Comparison of ENCODE assay signal across 8 mouse cellular contexts in the genomic region with DNA sequence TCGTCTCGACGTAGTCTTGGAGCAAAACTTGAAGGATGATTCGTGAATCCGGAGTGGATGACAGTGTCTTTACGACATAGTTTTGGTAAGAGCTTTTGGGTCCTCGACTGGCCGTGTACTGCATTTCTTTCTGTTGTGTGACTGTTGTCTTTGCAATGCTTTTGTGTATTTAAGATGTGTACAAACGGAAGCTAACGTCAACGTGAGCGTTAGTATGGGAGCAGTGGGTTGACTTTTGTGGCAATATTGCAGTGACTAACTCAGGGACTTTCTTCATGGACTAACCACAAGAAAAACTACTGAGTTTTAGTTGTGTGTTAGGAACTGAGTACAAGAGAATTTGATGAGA. TPM values are rescaled to one million over a fixed set of nuclear protein-coding genes. Genes with fewer than 3 reads are reported as not detected.
DNase-seq lines count a peak whose midpoint lies in the region; ATAC-seq lines count a peak whose summit lies in the region.

No protein-coding gene starts in this region.

- H3K9ac ChIP-seq in heart, embryonic 16.5 days (ENCODE audit: low read length): peak overlapping the region; percentile 84
- H3K9ac ChIP-seq in hindbrain, embryonic 14.5 days: peak overlapping the region; percentile 64
- H3K9ac ChIP-seq in midbrain, embryonic 13.5 days (replicated peaks): peak overlapping the region; percentile 73

- intact Hi-C loops in heart, postnatal 25 days (cut with DNase I): loop anchor here (2.0 kb wide), 1 partner anchor 34 kb away; no protein-coding TSS in a partner anchor

- WGBS in heart, embryonic 16.5 days: under 1% methylated on average over 12 of the region's 12 CpGs
- WGBS in hindbrain, embryonic 14.5 days: under 1% methylated on average over 12 of the region's 12 CpGs
- under 1% methylated on average over 12 of the region's 12 CpGs for WGBS in midbrain, embryonic 13.5 days

- peak overlapping the region; percentile 82 for H3K4me2 ChIP-seq in heart, embryonic 16.5 days (ENCODE audit: low read depth, low read length)
- H3K4me2 ChIP-seq in hindbrain, embryonic 14.5 days (replicated peaks): peak overlapping the region; percentile 72
- peak overlapping the region; percentile 79 for H3K4me2 ChIP-seq in midbrain, embryonic 13.5 days (replicated peaks)

- no peaks in the 10 kb centered on the region for H3K27me3 ChIP-seq in heart, embryonic 16.5 days (ENCODE audit: control insufficient read depth, insufficient read depth, low read length)
- H3K27me3 ChIP-seq in hindbrain, embryonic 14.5 days (ENCODE audit: control insufficient read depth, insufficient read depth, low read length): no peaks in the 10 kb centered on the region
- H3K27me3 ChIP-seq in midbrain, embryonic 13.5 days: no peaks in the 10 kb centered on the region

- DNase-seq in heart, postnatal 25 days (ENCODE audit: low spot score): no peak
- peak; percentile 12 for DNase-seq in Muller cell, postnatal 12 days (ENCODE audit: inconsistent ontology term)
- no peak for DNase-seq in hindbrain, embryonic 14.5 days (ENCODE audit: low spot score)
- no peak for DNase-seq in thymus, adult 18-20 months
- no peak for DNase-seq in urinary bladder, postnatal 4 days (ENCODE audit: low spot score in 2 of 2)
- DNase-seq in spleen, postnatal 10 days (ENCODE audit: low spot score in 2 of 2): no peak

- no peak for ATAC-seq in heart, embryonic 16.5 days (replicated peaks; ENCODE audit: extremely low read depth, insufficient read depth, low FRiP score)
- no peak for ATAC-seq in hindbrain, embryonic 14.5 days (ENCODE audit: low FRiP score)
- no peak for ATAC-seq in midbrain, embryonic 13.5 days

- no peaks in the 10 kb centered on the region for H3K9me3 ChIP-seq in heart, embryonic 16.5 days (replicated peaks; ENCODE audit: control insufficient read depth, low read length)
- H3K9me3 ChIP-seq in hindbrain, embryonic 14.5 days (ENCODE audit: control insufficient read depth, low read length): no peaks in the 10 kb centered on the region
- H3K9me3 ChIP-seq in midbrain, embryonic 13.5 days: no peaks in the 10 kb centered on the region

- H3K4me1 ChIP-seq in heart, embryonic 16.5 days (ENCODE audit: control insufficient read depth, insufficient read depth, low read length): peaks cover 25% of the 10 kb centered on the region
- peaks cover 25% of the 10 kb centered on the region for H3K4me1 ChIP-seq in hindbrain, embryonic 14.5 days (replicated peaks; ENCODE audit: control insufficient read depth, insufficient read depth, low read length)
- peaks cover 38% of the 10 kb centered on the region for H3K4me1 ChIP-seq in midbrain, embryonic 13.5 days (replicated peaks)

- peak overlapping the region; percentile 81 for H3K4me3 ChIP-seq in heart, embryonic 16.5 days (ENCODE audit: low read length)
- H3K4me3 ChIP-seq in hindbrain, embryonic 14.5 days (replicated peaks; ENCODE audit: low read length): peak overlapping the region; percentile 59
- peak overlapping the region; percentile 80 for H3K4me3 ChIP-seq in midbrain, embryonic 13.5 days (replicated peaks)

- peak overlapping the region; percentile 73 for H3K27ac ChIP-seq in heart, embryonic 16.5 days (ENCODE audit: low read length)
- H3K27ac ChIP-seq in hindbrain, embryonic 14.5 days: 0 out of 2 replicates have a peak overlapping the region, but pooled peaks have one; percentile 48
- peak overlapping the region; percentile 60 for H3K27ac ChIP-seq in midbrain, embryonic 13.5 days

- peaks cover 4% of the 10 kb centered on the region; the same call in 1 of the 2 replicates for H3K36me3 ChIP-seq in heart, embryonic 16.5 days (ENCODE audit: control insufficient read depth, insufficient read depth)
- H3K36me3 ChIP-seq in hindbrain, embryonic 14.5 days (replicated peaks; ENCODE audit: control insufficient read depth, insufficient read depth): no peaks in the 10 kb centered on the region
- H3K36me3 ChIP-seq in midbrain, embryonic 13.5 days: no peaks in the 10 kb centered on the region; the same call in 1 of the 2 replicates

RNA-seq across cellular contexts. Expression of gene Cenpl, which starts 0.7 kb away (rescaled TPM):
- 21.0 and 22.9 TPM in 2 replicates for polyA plus RNA-seq in heart, embryonic 16.5 days (2015; fragmentation: Nextera tagmentation; extraction: Ambion mirVana)
- total RNA-seq in heart, postnatal 25 days (2021): 1 to 10 TPM in 1 of 2 experiments, under 1 TPM in 1; 0.94 to 1.1 TPM
- polyA plus RNA-seq in hindbrain, embryonic 14.5 days (2014; fragmentation: Nextera tagmentation; extraction: Ambion mirVana): 9.4 and 10.8 TPM in 2 replicates
- 19.1 and 22.1 TPM in 2 replicates for polyA plus RNA-seq in midbrain, embryonic 13.5 days (2015; fragmentation: Nextera tagmentation; extraction: Ambion mirVana)

RNA-seq across cellular contexts. Expression of gene Dars2, which starts 0.8 kb away (rescaled TPM):
- polyA plus RNA-seq in heart, embryonic 16.5 days (2015; fragmentation: Nextera tagmentation; extraction: Ambion mirVana): 29.3 and 30.9 TPM in 2 replicates
- 10 to 100 TPM; 22.1 to 22.3 TPM for total RNA-seq in heart, postnatal 25 days (2021)
- 28.3 and 30.8 TPM in 2 replicates for polyA plus RNA-seq in hindbrain, embryonic 14.5 days (2014; fragmentation: Nextera tagmentation; extraction: Ambion mirVana)
- 29.5 and 31.5 TPM in 2 replicates for polyA plus RNA-seq in midbrain, embryonic 13.5 days (2015; fragmentation: Nextera tagmentation; extraction: Ambion mirVana)

RNA-seq across cellular contexts. Expression of gene Zbtb37, which starts 36.6 kb away (rescaled TPM):
- polyA plus RNA-seq in heart, embryonic 16.5 days (2015; fragmentation: Nextera tagmentation; extraction: Ambion mirVana): 6.5 and 7.9 TPM in 2 replicates
- 10 to 100 TPM; 10.3 to 12.0 TPM for total RNA-seq in heart, postnatal 25 days (2021)
- polyA plus RNA-seq in hindbrain, embryonic 14.5 days (2014; fragmentation: Nextera tagmentation; extraction: Ambion mirVana): 16.3 and 18.6 TPM in 2 replicates
- polyA plus RNA-seq in midbrain, embryonic 13.5 days (2015; fragmentation: Nextera tagmentation; extraction: Ambion mirVana): 13.6 and 14.1 TPM in 2 replicates
